In the genomic region with DNA sequence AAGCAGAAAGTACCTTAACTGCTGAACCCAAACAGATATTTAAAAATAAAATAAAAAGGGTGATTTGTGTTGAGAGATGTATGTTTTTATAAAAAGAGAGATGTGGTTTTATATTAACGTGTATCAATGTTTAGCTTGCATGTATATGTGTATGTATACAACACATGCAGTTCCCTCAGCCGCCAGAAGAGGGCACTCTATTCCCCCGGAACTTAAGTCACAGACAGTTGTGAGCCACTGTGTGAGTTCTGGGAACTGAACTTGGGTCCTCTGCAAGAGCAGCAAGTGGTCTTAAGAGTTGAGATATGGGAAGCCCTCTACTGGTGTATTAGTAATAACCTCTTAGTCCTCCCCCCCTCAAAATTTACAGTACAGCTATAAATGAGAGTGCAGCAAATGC, we compare ENCODE assay signal across 10 mouse cellular contexts.
DNase-seq lines count a peak whose midpoint lies in the region; ATAC-seq and TF ChIP-seq lines count a peak whose summit lies in the region.
"Had no signal": no experiment of that assay in that cellular context is flagged by ENCODE, and none has a peak within 500 bp of the region (broad histone marks: within the 10 kb centered on the region; RNA-seq: fewer than 3 reads in every experiment).

No protein-coding gene starts in this region.

- no peak overlapping the region for H3K9ac ChIP-seq in kidney, postnatal 0 days (ENCODE audit: low read depth, low read length)
- H3K9ac ChIP-seq in kidney, embryonic 15.5 days = no peak overlapping the region

- CTCF ChIA-PET in Patski (lab: Charles Lee) = interaction anchor here (0.9 to 2.9 kb wide), 4 partner anchors 9 to 185 kb away, joined by 3 to 12 read pairs (median 3); no protein-coding TSS in a partner anchor

- in situ Hi-C loops in Patski (cut with MboI; ENCODE audit: low pct_unique_long_range_greater_than_20kb) = no loop called here

- 0 out of 2 replicates have a peak, but pooled peaks cover 9% of the 10 kb centered on the region for H3K36me3 ChIP-seq in kidney, postnatal 0 days (ENCODE audit: insufficient read depth, low read length)
- H3K36me3 ChIP-seq in kidney, embryonic 15.5 days = peaks cover 49% of the 10 kb centered on the region

- no peak overlapping the region for H3K4me2 ChIP-seq in kidney, postnatal 0 days (ENCODE audit: low read length)
- no peak overlapping the region for H3K4me2 ChIP-seq in kidney, embryonic 15.5 days

- H3K4me1 ChIP-seq in kidney, postnatal 0 days (replicated peaks; ENCODE audit: insufficient read depth, low read length) = no peaks in the 10 kb centered on the region
- no peaks in the 10 kb centered on the region for H3K4me1 ChIP-seq in kidney, embryonic 15.5 days

- no peak overlapping the region for H3K27ac ChIP-seq in kidney, postnatal 0 days
- H3K27ac ChIP-seq in kidney, embryonic 15.5 days = no peak overlapping the region

- H3K9me3 ChIP-seq in kidney, postnatal 0 days (replicated peaks; ENCODE audit: low read length) = no peaks in the 10 kb centered on the region
- H3K9me3 ChIP-seq in kidney, embryonic 15.5 days (replicated peaks) = 0 out of 2 replicates have a peak, but pooled peaks cover 4% of the 10 kb centered on the region

- POLR2A ChIA-PET in Patski (lab: Charles Lee) = no interaction called here

- DNase-seq in kidney, postnatal 0 days (ENCODE audit: low spot score) = no peak
- peak; percentile 26 for DNase-seq in CD4-positive helper T cell, adult 2 months (ENCODE audit: low read depth, low spot score)
- DNase-seq in Patski (ENCODE audit: low read depth, low spot score) = no peak
- peak; percentile 50 for DNase-seq in lung, postnatal 36 days
- no peak for DNase-seq in MN1 (ENCODE audit: low spot score)
- no peak for DNase-seq in layer of hippocampus, postnatal 36 days
- DNase-seq: heart, postnatal 10 days had no signal

- no peak for ATAC-seq in kidney, postnatal 0 days (replicated peaks; ENCODE audit: low FRiP score, low read depth)
- ATAC-seq in kidney, embryonic 15.5 days (replicated peaks; ENCODE audit: low FRiP score) = no peak
- ATAC-seq in Patski = no peak
- no peak for ATAC-seq in megakaryocyte-erythroid progenitor cell, adult 5-6 weeks (replicated peaks; ENCODE audit: low FRiP score, low TSS enrichment, poor library complexity, severe bottlenecking)
- ATAC-seq: forebrain, embryonic 14.5 days had no signal

- peak; percentile 57 for TF ChIP-seq CTCF in kidney, postnatal 0 days (IDR thresholded peaks at IDR 0.05; ENCODE audit: low read depth)
- peak; percentile 60 for TF ChIP-seq CTCF in Patski (IDR thresholded peaks at IDR 0.05)

- no peaks in the 10 kb centered on the region for H3K27me3 ChIP-seq in kidney, postnatal 0 days (ENCODE audit: insufficient read depth, low read length)
- H3K27me3 ChIP-seq in kidney, embryonic 15.5 days = no peaks in the 10 kb centered on the region
- no peaks in the 10 kb centered on the region for H3K27me3 ChIP-seq in Patski

- WGBS in kidney, postnatal 0 days = 80% methylated on average over 3 of the region's 3 CpGs
- 84% methylated on average over 3 of the region's 3 CpGs for WGBS in kidney, embryonic 15.5 days

- no peak overlapping the region for H3K4me3 ChIP-seq in kidney, postnatal 0 days (replicated peaks; ENCODE audit: low read depth, low read length)
- no peak overlapping the region for H3K4me3 ChIP-seq in kidney, embryonic 15.5 days (replicated peaks)

Comparison
In these comparisons a context has a peak if more than half of its experiments do, and no peak if none do; other contexts are left out.
1. DNase-seq: peak in CD4-positive helper T cell, adult 2 months (single experiment) and lung, postnatal 36 days (single experiment); none in kidney, postnatal 0 days (single experiment), Patski (single experiment), MN1 (single experiment) and layer of hippocampus, postnatal 36 days (0 of 2).